Mouse (Mus musculus): ENCODE measurements around the gene Runx2. TPM values are rescaled to one million over a fixed set of nuclear protein-coding genes. Genes with fewer than 3 reads are reported as not detected.

Runx2 gene
- polyA plus RNA-seq, 1 experiment from 2014 or later, result 4.0 TPM

DNA sequence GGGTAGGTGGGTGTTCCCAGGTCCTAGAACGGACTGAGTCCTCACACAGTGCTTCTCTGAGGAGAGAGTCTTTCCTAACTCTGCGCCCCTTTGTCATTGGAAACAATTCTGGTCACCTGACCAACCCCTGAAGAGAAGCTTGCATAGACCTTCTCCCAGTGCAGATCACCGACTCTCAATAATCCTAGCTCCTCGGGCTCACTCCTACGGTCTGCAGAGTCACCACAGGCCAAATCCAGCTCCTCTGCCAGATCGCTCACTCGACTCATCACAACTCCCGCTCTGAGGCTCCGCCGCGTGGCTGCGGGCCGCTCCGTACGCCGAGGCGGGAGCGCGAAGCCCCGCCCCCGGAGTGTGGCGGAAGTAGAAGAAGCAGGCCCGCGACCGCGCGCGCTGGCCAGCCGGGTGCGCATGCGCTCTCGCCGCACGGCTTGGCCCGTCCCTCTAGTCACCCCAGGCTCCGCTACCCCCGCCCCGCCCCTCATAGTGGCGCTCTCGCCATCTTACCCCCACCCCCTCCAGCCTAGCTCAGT is 37.8 kb downstream of the Runx2 start, which contains the start of gene Supt3:
Gene Supt3, plus strand, starts transcription at position 415 of the 533 bp plus-strand sequence.
- Histone ChIP-seq H3K9me3 (replicated peaks; ENCODE audit: low read length) (no peaks in the 10 kb centered on the region), H3K4me2 (ENCODE audit: low read length) (peak within 1 kb of the TSS; percentile 85), H3K4me3 (replicated peaks; ENCODE audit: low read depth, low read length) (peak within 1 kb of the TSS; percentile 97), H3K27ac (peak within 1 kb of the TSS; percentile 92), H3K4me1 (replicated peaks; ENCODE audit: insufficient read depth, low read length) (0 out of 2 replicates have a peak, but pooled peaks cover 3% of the 10 kb centered on the region), H3K27me3 (ENCODE audit: insufficient read depth, low read length) (no peaks in the 10 kb centered on the region), H3K9ac (ENCODE audit: low read depth, low read length) (peak within 1 kb of the TSS; percentile 93), H3K36me3 (ENCODE audit: insufficient read depth, low read length) (no peaks in the 10 kb centered on the region)
- peak; percentile 40; the same call in 1 of the 2 replicates for TF ChIP-seq CTCF (IDR thresholded peaks at IDR 0.05; ENCODE audit: low read depth)
- ATAC-seq (replicated peaks; ENCODE audit: low FRiP score, low read depth) (peak; percentile 98), DNase-seq (ENCODE audit: low spot score) (peak; percentile 96)
- under 1% methylated on average over 34 of the region's 40 CpGs for WGBS

DNA sequence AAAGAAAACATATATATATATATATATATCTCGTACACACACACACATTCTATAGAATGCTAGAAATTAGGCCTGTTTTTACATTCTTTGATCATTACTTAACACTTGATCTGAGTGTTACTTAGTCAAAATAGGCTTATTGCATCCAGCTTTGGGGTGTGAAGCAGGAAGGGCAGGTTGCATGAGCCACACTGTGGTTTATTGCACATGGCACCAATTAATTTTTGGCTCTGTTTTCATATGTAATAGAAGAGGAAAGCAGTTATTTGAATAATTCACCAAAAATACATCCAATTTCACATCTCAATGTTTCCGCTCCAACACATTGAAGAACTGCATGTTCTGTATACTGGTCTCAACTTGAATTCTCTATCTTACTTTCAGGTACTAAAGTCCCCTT is 42.0 kb downstream of the Runx2 start:
- Histone ChIP-seq H3K36me3 (ENCODE audit: insufficient read depth, low read length) (no peaks in the 10 kb centered on the region), H3K27ac (no peak overlapping the region), H3K4me1 (replicated peaks; ENCODE audit: insufficient read depth, low read length) (no peaks in the 10 kb centered on the region), H3K27me3 (ENCODE audit: insufficient read depth, low read length) (no peaks in the 10 kb centered on the region), H3K4me3 (replicated peaks; ENCODE audit: low read depth, low read length) (no peak overlapping the region), H3K9ac (ENCODE audit: low read depth, low read length) (no peak overlapping the region), H3K4me2 (ENCODE audit: low read length) (no peak overlapping the region), H3K9me3 (replicated peaks; ENCODE audit: low read length) (no peaks in the 10 kb centered on the region)
- no peak for DNase-seq (ENCODE audit: low spot score)
- WGBS, result 92% methylated on average over 2 of the region's 2 CpGs
- no peak for ATAC-seq (replicated peaks; ENCODE audit: low FRiP score, low read depth)
- TF ChIP-seq CTCF (IDR thresholded peaks at IDR 0.05; ENCODE audit: low read depth), result no peak

DNA sequence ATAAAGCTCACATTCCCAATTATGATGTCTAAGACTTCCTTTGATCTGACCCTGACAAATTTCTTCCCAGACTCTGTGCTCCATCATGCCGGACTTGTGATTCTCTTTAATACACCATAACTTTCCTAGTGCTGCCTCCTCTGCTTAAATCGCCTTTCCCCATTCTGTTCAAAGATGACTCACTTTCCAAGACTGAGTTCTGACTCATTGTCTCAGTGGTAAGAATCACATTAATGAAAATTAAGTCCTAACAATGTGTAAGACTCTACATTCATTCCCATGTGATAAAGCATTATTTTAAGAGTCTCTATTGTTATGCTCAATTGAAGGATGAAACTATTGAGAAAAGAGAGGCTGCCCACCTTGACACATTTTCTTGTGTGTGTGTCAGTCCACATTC is 43.7 kb downstream of the Runx2 start:
- H3K4me3 ChIP-seq (replicated peaks; ENCODE audit: low read depth, low read length), result no peak overlapping the region
- TF ChIP-seq CTCF (IDR thresholded peaks at IDR 0.05; ENCODE audit: low read depth), result no peak
- WGBS, result 89% methylated on average over 2 of the region's 2 CpGs

DNA sequence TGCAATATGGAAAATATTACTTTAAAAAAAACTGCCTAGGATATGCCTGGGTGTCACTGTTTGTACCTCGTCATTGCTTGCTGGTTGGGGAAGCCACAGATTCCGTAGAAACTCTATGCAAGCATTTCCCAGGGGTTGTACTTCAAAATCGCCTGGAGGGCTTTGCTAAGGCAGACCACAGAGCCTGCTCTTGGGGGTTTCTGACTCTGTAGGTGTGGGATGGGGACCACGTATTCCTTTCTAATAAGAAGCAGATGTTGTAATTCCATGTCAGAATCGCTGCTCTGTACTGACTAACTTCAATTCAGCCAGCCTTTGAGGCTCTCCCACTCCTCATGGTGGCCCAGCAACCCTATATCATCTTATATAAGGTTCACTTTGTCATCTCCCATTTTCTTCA is 46.1 kb downstream of the Runx2 start:
- ATAC-seq (replicated peaks; ENCODE audit: low FRiP score, low read depth) (no peak), DNase-seq (ENCODE audit: low spot score) (no peak)
- Histone ChIP-seq H3K4me3 (replicated peaks; ENCODE audit: low read depth, low read length) (no peak overlapping the region), H3K27ac (no peak overlapping the region), H3K9ac (ENCODE audit: low read depth, low read length) (no peak overlapping the region), H3K27me3 (ENCODE audit: insufficient read depth, low read length) (no peaks in the 10 kb centered on the region), H3K36me3 (ENCODE audit: insufficient read depth, low read length) (no peaks in the 10 kb centered on the region), H3K9me3 (replicated peaks; ENCODE audit: low read length) (no peaks in the 10 kb centered on the region), H3K4me1 (replicated peaks; ENCODE audit: insufficient read depth, low read length) (no peaks in the 10 kb centered on the region), H3K4me2 (ENCODE audit: low read length) (no peak overlapping the region)
- WGBS, result 59% methylated on average over 5 of the region's 5 CpGs
- TF ChIP-seq CTCF (IDR thresholded peaks at IDR 0.05; ENCODE audit: low read depth), result no peak

More for the DNA sequence above, 43.7 kb downstream of the Runx2 start:
- H3K9ac ChIP-seq (ENCODE audit: low read depth, low read length), result no peak overlapping the region
- no peaks in the 10 kb centered on the region for H3K27me3 ChIP-seq (ENCODE audit: insufficient read depth, low read length)
- no peak overlapping the region for H3K27ac ChIP-seq
- DNase-seq (ENCODE audit: low spot score) (no peak), ATAC-seq (replicated peaks; ENCODE audit: low FRiP score, low read depth) (no peak)
- H3K4me2 ChIP-seq (ENCODE audit: low read length), result no peak overlapping the region
- H3K4me1 ChIP-seq (replicated peaks; ENCODE audit: insufficient read depth, low read length), result no peaks in the 10 kb centered on the region
- H3K9me3 ChIP-seq (replicated peaks; ENCODE audit: low read length), result no peaks in the 10 kb centered on the region
- no peaks in the 10 kb centered on the region for H3K36me3 ChIP-seq (ENCODE audit: insufficient read depth, low read length)

DNA sequence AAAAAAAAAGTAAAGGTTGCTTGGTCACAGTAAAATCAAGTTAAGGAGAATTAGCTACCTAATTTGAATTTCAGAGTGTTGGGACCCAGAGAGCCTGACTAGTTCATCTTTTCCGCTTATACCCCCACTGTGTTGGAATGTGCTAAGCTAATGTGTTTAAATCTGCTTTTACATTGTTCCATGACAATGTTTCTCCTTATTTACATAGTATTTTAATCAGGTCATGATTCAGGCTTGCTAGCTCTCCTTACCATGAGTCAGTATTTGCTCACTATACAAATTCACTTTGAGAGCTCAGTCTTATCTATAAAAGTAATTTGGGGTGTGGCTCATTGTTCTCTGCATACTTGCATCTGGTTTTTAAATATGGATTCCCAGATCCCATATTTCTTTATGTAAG is 47.2 kb downstream of the Runx2 start:
- DNase-seq (ENCODE audit: low spot score) (no peak), ATAC-seq (replicated peaks; ENCODE audit: low FRiP score, low read depth) (no peak)
- H3K27me3 ChIP-seq (ENCODE audit: insufficient read depth, low read length), result no peaks in the 10 kb centered on the region
- H3K4me2 ChIP-seq (ENCODE audit: low read length), result no peak overlapping the region
- 87% methylated on average over 1 of the region's 1 CpGs for WGBS
- no peaks in the 10 kb centered on the region for H3K4me1 ChIP-seq (replicated peaks; ENCODE audit: insufficient read depth, low read length)
- no peaks in the 10 kb centered on the region for H3K9me3 ChIP-seq (replicated peaks; ENCODE audit: low read length)
- H3K4me3 ChIP-seq (replicated peaks; ENCODE audit: low read depth, low read length), result no peak overlapping the region
- no peak for TF ChIP-seq CTCF (IDR thresholded peaks at IDR 0.05; ENCODE audit: low read depth)
- no peak overlapping the region for H3K9ac ChIP-seq (ENCODE audit: low read depth, low read length)
- H3K36me3 ChIP-seq (ENCODE audit: insufficient read depth, low read length), result no peaks in the 10 kb centered on the region
- H3K27ac ChIP-seq, result no peak overlapping the region

DNA sequence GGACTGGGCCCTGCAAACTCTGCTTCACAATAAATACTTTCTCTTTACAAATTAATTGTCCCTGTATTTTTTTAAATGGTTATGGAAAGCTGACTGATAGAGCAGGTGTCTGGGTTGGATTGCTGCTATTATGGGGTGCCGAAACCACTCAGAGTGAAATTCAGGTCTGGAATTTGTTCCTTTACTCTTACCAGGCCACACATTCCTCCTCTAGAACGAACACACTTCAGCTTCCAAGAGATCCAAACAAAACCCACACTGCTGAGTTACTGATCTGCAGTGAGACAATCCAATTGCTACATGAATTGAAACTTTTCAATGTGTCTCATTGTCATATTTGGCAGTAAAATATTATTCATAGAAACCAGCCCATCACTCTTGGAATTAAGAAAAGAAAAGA is 47.6 kb downstream of the Runx2 start:
- H3K9ac ChIP-seq (ENCODE audit: low read depth, low read length), result no peak overlapping the region
- no peaks in the 10 kb centered on the region for H3K4me1 ChIP-seq (replicated peaks; ENCODE audit: insufficient read depth, low read length)
- ATAC-seq (replicated peaks; ENCODE audit: low FRiP score, low read depth) (no peak), DNase-seq (ENCODE audit: low spot score) (no peak)
- H3K9me3 ChIP-seq (replicated peaks; ENCODE audit: low read length), result no peaks in the 10 kb centered on the region
- H3K36me3 ChIP-seq (ENCODE audit: insufficient read depth, low read length), result no peaks in the 10 kb centered on the region
- H3K27me3 ChIP-seq (ENCODE audit: insufficient read depth, low read length), result no peaks in the 10 kb centered on the region
- no peak overlapping the region for H3K4me3 ChIP-seq (replicated peaks; ENCODE audit: low read depth, low read length)
- 74% methylated on average over 2 of the region's 2 CpGs for WGBS
- no peak overlapping the region for H3K27ac ChIP-seq
- no peak for TF ChIP-seq CTCF (IDR thresholded peaks at IDR 0.05; ENCODE audit: low read depth)
- H3K4me2 ChIP-seq (ENCODE audit: low read length), result no peak overlapping the region

DNA sequence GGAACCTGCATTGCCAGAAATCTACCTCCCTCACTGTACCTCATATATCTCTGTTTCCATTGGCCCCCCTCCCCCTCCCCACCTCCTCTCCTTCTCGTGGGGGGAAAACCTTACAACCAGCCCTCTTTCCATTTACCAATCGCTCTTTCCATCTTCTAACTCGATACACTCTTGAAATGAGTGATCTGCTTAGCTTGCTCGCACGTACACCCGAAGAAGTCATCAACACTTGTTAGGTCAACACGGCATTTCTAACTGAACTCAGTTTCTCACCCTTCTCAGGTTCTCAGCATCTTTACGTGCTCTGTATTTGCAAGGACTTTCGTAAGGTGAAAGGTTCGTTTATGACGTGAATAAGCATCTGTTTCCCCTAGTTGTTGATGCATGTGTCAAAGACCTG is 48.3 kb downstream of the Runx2 start:
- no peak overlapping the region for H3K27ac ChIP-seq
- ATAC-seq (replicated peaks; ENCODE audit: low FRiP score, low read depth) (no peak), DNase-seq (ENCODE audit: low spot score) (no peak)
- no peaks in the 10 kb centered on the region for H3K4me1 ChIP-seq (replicated peaks; ENCODE audit: insufficient read depth, low read length)
- H3K4me2 ChIP-seq (ENCODE audit: low read length), result no peak overlapping the region
- H3K4me3 ChIP-seq (replicated peaks; ENCODE audit: low read depth, low read length), result no peak overlapping the region
- no peak overlapping the region for H3K9ac ChIP-seq (ENCODE audit: low read depth, low read length)
- 81% methylated on average over 11 of the region's 11 CpGs for WGBS
- H3K36me3 ChIP-seq (ENCODE audit: insufficient read depth, low read length), result no peaks in the 10 kb centered on the region
- no peaks in the 10 kb centered on the region for H3K9me3 ChIP-seq (replicated peaks; ENCODE audit: low read length)
- no peak for TF ChIP-seq CTCF (IDR thresholded peaks at IDR 0.05; ENCODE audit: low read depth)
- no peaks in the 10 kb centered on the region for H3K27me3 ChIP-seq (ENCODE audit: insufficient read depth, low read length)

Measured in kidney, postnatal 0 days (tissue).